Mouse (Mus musculus): ENCODE measurements around the gene Olfr318.
"Not testable (repeated sequence)": the region's sequence is repeated elsewhere in the genome, so short reads cannot be mapped to it uniquely, and the experiment has no call there.

Gene Olfr318

GRCm38 (mm10) chr11:58723914-58724313 lies at the start of gene Olfr318:
TSS of gene Olfr318 (minus strand) at chr11:58724014.
- H3K36me3 ChIP-seq (ENCODE audit: control insufficient read depth, insufficient read depth, low read length, poor library complexity, severe bottlenecking), result no peaks in the 10 kb centered on the region
- no peak for DNase-seq (ENCODE audit: low read depth, low spot score)

GRCm38 (mm10) chr11:58772888-58773287 lies 49.1 kb upstream of the Olfr318 start, which contains the start of gene Olfr315:
TSS of gene Olfr315 (plus strand) at chr11:58773188.
- DNase-seq (ENCODE audit: low read depth, low spot score), result no peak
- Histone ChIP-seq H3K27me3 (ENCODE audit: control insufficient read depth, insufficient read depth, low read length, poor library complexity, severe bottlenecking) (no peaks in the 10 kb centered on the region), H3K36me3 (ENCODE audit: control insufficient read depth, insufficient read depth, low read length, poor library complexity, severe bottlenecking) (no peaks in the 10 kb centered on the region)

More at GRCm38 (mm10) chr11:58723914-58724313, at the start of gene Olfr318:
- no peaks in the 10 kb centered on the region for H3K27me3 ChIP-seq (ENCODE audit: control insufficient read depth, insufficient read depth, low read length, poor library complexity, severe bottlenecking)

DNA sequence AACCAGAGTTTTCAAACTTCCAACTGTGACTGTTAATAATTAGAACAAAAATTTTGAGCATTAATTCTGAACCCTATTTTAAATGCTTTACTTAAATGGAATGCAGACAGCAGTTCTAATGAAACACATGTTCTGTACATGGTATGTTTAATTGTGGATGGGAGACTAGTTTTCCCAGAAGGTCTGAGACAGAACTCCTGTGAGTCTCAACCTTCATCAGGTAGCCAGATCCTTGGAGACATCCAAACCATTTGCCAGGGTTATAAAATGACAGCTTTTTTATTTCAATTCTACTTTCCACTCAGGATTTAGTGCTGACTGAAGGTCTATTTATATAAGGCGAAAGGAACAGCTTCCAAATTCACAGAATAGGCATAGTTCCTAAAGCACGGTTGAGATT lies 28.6 kb upstream of the Olfr318 start, which contains the start of gene Olfr316:
Olfr316 (plus strand) TSS at position 301 of the 400 bp plus-strand sequence.
- H3K27me3 ChIP-seq (ENCODE audit: control insufficient read depth, insufficient read depth, low read length, poor library complexity, severe bottlenecking), result no peaks in the 10 kb centered on the region
- no peak for DNase-seq (ENCODE audit: low read depth, low spot score)

DNA sequence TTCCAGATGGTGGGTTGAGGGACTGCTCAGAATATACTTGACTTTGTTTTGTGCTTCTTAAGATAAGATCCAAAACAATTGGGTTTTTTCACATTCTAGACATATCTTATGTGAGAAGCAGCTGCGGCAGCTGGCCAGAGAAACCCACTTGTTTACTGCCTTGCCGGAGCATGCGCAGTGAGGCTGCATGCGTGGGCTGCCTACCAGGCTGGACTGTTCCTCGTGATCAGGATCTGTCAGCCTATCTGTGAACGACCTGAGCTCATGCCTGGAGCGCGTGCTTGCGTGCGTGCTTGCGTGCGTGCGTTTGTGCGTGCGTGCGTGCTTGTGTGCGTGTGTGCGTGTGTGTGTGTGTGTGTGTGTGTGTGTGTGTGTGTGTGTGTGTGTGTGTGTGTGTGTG lies 27.3 kb upstream of the Olfr318 start:
- not testable (repeated sequence) for DNase-seq (ENCODE audit: low read depth, low spot score); H3K36me3 ChIP-seq (ENCODE audit: control insufficient read depth, insufficient read depth, low read length, poor library complexity, severe bottlenecking); H3K27me3 ChIP-seq (ENCODE audit: control insufficient read depth, insufficient read depth, low read length, poor library complexity, severe bottlenecking)

More for the DNA sequence above, 28.6 kb upstream of the Olfr318 start, which contains the start of gene Olfr316:
- H3K36me3 ChIP-seq (ENCODE audit: control insufficient read depth, insufficient read depth, low read length, poor library complexity, severe bottlenecking), result no peaks in the 10 kb centered on the region

DNA sequence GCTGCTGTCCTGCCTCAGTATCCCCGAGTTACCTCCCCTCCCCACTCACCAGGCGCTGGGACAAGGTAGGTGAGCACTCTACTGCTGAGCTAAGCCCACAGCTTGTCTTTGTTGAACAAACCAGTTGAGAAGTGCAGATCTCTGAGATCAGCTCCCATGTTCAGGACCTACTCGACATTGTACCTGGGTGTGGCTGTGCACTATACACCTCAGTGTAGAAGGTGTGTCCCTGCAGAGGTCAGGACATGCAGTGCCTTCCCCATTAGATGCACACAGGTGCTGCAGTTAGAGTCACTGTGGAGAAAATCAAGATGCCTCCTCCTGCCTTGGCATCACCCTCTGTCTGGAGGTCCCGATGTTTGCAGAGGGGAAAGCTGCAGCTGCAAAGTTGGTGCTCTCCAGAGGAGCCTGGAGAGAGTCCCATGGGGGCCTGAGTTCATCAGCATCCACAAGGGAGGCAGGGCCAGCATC lies 15.0 kb upstream of the Olfr318 start, which contains the start of gene Olfr317:
Olfr317 (minus strand) TSS at position 421 of the 471 bp plus-strand sequence.
- Histone ChIP-seq H3K27me3 (ENCODE audit: control insufficient read depth, insufficient read depth, low read length, poor library complexity, severe bottlenecking) (no peaks in the 10 kb centered on the region), H3K36me3 (ENCODE audit: control insufficient read depth, insufficient read depth, low read length, poor library complexity, severe bottlenecking) (no peaks in the 10 kb centered on the region)
- DNase-seq (ENCODE audit: low read depth, low spot score), result no peak

GRCm38 (mm10) chr11:58733372-58733771 lies 9.6 kb upstream of the Olfr318 start:
- DNase-seq (ENCODE audit: low read depth, low spot score), result no peak
- Histone ChIP-seq H3K27me3 (ENCODE audit: control insufficient read depth, insufficient read depth, low read length, poor library complexity, severe bottlenecking) (no peaks in the 10 kb centered on the region), H3K36me3 (ENCODE audit: control insufficient read depth, insufficient read depth, low read length, poor library complexity, severe bottlenecking) (no peaks in the 10 kb centered on the region)

GRCm38 (mm10) chr11:58727896-58728650 lies 4.3 kb upstream of the Olfr318 start:
- not testable (repeated sequence) for DNase-seq (ENCODE audit: low read depth, low spot score)

DNA sequence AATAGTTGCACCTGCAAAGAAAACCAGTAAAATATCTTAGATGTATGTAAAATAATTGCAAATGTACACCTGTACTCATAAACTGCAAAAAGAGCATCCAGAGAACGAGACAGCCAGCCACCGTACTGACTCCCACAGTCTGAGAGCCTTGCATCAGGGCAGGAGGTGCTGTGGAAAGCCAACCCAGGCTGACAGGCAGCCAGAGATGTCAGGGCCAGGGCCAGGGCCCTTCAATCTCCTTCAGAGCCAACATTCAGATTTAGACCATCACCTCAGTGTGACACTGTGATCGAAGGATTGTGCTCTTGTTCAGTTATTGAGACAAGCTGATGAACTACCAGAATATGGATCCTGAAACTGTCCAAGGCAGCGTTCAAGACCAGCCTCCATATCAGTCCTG lies 4.1 kb downstream of the Olfr318 start:
- H3K27me3 ChIP-seq (ENCODE audit: control insufficient read depth, insufficient read depth, low read length, poor library complexity, severe bottlenecking), result no peaks in the 10 kb centered on the region

More at GRCm38 (mm10) chr11:58727896-58728650, 4.3 kb upstream of the Olfr318 start:
- H3K27me3 ChIP-seq (ENCODE audit: control insufficient read depth, insufficient read depth, low read length, poor library complexity, severe bottlenecking); H3K36me3 ChIP-seq (ENCODE audit: control insufficient read depth, insufficient read depth, low read length, poor library complexity, severe bottlenecking): not testable (repeated sequence)

DNA sequence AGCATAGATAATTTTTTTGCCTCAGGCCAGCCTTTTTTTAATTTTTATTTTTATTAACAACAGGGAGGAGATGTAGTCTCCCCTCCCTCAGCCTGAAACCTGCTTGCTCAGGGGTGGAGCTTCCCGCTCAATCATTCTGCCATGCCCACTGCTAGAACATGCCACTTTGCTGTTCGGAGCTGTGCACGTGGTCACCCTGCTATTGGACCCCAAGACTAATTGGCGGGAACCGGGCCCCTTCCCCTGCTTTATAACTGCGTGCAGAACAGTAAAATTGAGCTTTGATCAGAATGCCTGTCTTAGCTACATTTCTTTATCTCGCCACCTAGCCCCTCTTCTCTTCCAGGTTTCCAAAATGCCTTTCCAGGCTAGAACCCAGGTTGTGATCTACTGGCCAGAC lies 6.1 kb downstream of the Olfr318 start:
- not testable (repeated sequence) for DNase-seq (ENCODE audit: low read depth, low spot score); H3K27me3 ChIP-seq (ENCODE audit: control insufficient read depth, insufficient read depth, low read length, poor library complexity, severe bottlenecking); H3K36me3 ChIP-seq (ENCODE audit: control insufficient read depth, insufficient read depth, low read length, poor library complexity, severe bottlenecking)

More for the DNA sequence above, 4.1 kb downstream of the Olfr318 start:
- H3K36me3 ChIP-seq (ENCODE audit: control insufficient read depth, insufficient read depth, low read length, poor library complexity, severe bottlenecking), result no peaks in the 10 kb centered on the region
- DNase-seq (ENCODE audit: low read depth, low spot score), result no peak

GRCm38 (mm10) chr11:58709086-58709485 lies 14.7 kb downstream of the Olfr318 start:
- no peaks in the 10 kb centered on the region for H3K27me3 ChIP-seq (ENCODE audit: control insufficient read depth, insufficient read depth, low read length, poor library complexity, severe bottlenecking)
- H3K36me3 ChIP-seq (ENCODE audit: control insufficient read depth, insufficient read depth, low read length, poor library complexity, severe bottlenecking), result no peaks in the 10 kb centered on the region
- DNase-seq (ENCODE audit: low read depth, low spot score), result no peak

- DNase-seq (ENCODE audit: low read depth, low spot score), result no peak
These were observed 25.0 kb downstream of the Olfr318 start, which contains the start of gene Olfr319 for GRCm38 (mm10) chr11:58698862-58699261. TSS of gene Olfr319 (plus strand) at chr11:58699162.

DNA sequence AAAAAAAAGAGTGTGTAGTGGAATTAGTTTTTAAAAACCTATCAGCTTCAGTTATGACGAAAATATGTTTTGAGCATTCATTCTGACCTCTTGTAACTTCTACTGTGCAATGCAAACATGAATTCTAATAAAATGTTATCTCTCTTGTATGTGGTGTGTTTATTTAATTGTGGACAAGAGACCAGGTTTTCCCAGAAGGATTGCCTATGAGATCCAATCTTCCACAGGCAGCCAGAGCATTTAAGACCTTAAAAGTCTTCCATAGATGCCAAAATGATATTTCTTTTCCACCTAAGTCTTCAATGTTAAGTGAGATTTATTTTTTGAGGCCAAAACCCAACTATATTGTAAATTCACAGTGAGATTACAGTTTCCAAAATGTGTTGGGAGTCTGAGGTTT lies 43.0 kb downstream of the Olfr318 start, which contains the start of gene Olfr320:
Olfr320 (plus strand) TSS at position 301 of the 400 bp plus-strand sequence.
- Histone ChIP-seq H3K36me3 (ENCODE audit: control insufficient read depth, insufficient read depth, low read length, poor library complexity, severe bottlenecking) (no peaks in the 10 kb centered on the region), H3K27me3 (ENCODE audit: control insufficient read depth, insufficient read depth, low read length, poor library complexity, severe bottlenecking) (no peaks in the 10 kb centered on the region)
- no peak for DNase-seq (ENCODE audit: low read depth, low spot score)

More at GRCm38 (mm10) chr11:58698862-58699261, 25.0 kb downstream of the Olfr318 start, which contains the start of gene Olfr319:
- H3K36me3 ChIP-seq (ENCODE audit: control insufficient read depth, insufficient read depth, low read length, poor library complexity, severe bottlenecking), result no peaks in the 10 kb centered on the region
- no peaks in the 10 kb centered on the region; the same call in 1 of the 2 replicates for H3K27me3 ChIP-seq (ENCODE audit: control insufficient read depth, insufficient read depth, low read length, poor library complexity, severe bottlenecking)

GRCm38 (mm10) chr11:58671825-58672224 lies 52.0 kb downstream of the Olfr318 start:
- Histone ChIP-seq H3K36me3 (ENCODE audit: control insufficient read depth, insufficient read depth, low read length, poor library complexity, severe bottlenecking) (no peaks in the 10 kb centered on the region), H3K27me3 (ENCODE audit: control insufficient read depth, insufficient read depth, low read length, poor library complexity, severe bottlenecking) (no peaks in the 10 kb centered on the region)
- DNase-seq (ENCODE audit: low read depth, low spot score), result no peak

- Histone ChIP-seq H3K27me3 (ENCODE audit: control insufficient read depth, insufficient read depth, low read length, poor library complexity, severe bottlenecking) (no peaks in the 10 kb centered on the region), H3K36me3 (ENCODE audit: control insufficient read depth, insufficient read depth, low read length, poor library complexity, severe bottlenecking) (no peaks in the 10 kb centered on the region)
- no peak for DNase-seq (ENCODE audit: low read depth, low spot score)
These were observed 54.6 kb downstream of the Olfr318 start for GRCm38 (mm10) chr11:58669252-58669651.
